Mouse (Mus musculus) ES-Bruce4 (cell line): ENCODE measurements around the gene Pax5.

Source experiments
- CTCF ChIP-seq: IDR thresholded peaks from one replicate; pipeline ENCODE4 v1.8.1; 2011; ENCODE audit warnings: low read depth, low read length
- EP300 ChIP-seq: IDR thresholded peaks from 2 replicates; pipeline ENCODE4 v1.6.1; 2011; ENCODE audit warnings: low read depth, low read length; ENCODE audit not compliant: insufficient read depth
- POLR2A ChIP-seq: IDR thresholded peaks from one replicate; pipeline ENCODE4 v1.8.1; 2011; ENCODE audit warnings: low read length; ENCODE audit not compliant: insufficient read depth

GRCm38 (mm10) chr4:44705151-44705550, 5.1 kb downstream of the Pax5 start:
- TF ChIP-seq CTCF = no peak
- TF ChIP-seq EP300 = no peak
- no peak for TF ChIP-seq POLR2A
